Mouse (Mus musculus) gastrocnemius, postnatal 10 days (tissue): ENCODE measurements at regions not wholly inside any gene's neighbourhood (a gene's known extent, or its start where the extent isn't known, plus 50 kb on each side); places are given as distances from the start of the nearest gene placed in this dataset.

Experiments
- DNase-seq: peaks from one replicate; pipeline ENCODE4 v3.0.0; 2021; ENCODE audit warnings: mixed read lengths

- no peak for DNase-seq
These were observed 59.2 kb upstream of the Twist2 start for GRCm38 (mm10) chr1:91742031-91742430.

GRCm38 (mm10) chr1:91742914-91743313 is 58.3 kb upstream of the Twist2 start:
- DNase-seq = no peak

- DNase-seq = no peak
These were observed 57.2 kb upstream of the Twist2 start for GRCm38 (mm10) chr1:91744076-91744475.

- DNase-seq = no peak
These were observed 56.6 kb upstream of the Twist2 start for GRCm38 (mm10) chr1:91744701-91745100.

- DNase-seq = no peak
These were observed 53.7 kb upstream of the Twist2 start for GRCm38 (mm10) chr1:91747583-91747982.
